Mouse (Mus musculus): ENCODE data around the gene Angptl1.

The Angptl1 gene

DNA sequence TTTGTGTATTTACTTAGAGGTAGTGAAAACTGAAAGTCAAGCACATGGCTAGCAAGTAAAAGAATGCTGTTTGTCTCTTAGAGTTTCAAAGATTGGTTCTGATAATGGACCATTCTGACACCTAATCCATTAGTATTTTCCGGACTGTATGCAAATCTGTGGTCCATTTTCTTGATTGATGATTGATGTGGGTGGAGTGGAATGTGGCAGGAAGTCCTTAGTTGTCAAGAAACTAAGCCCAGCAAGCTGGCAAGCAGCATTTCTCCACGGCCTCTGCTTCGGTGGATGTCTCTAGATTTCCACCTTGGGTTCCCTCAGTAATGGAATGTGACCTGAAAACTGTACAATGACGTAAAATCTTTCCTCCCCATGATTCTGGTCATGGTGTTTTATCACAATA, 32.3 kb downstream of the Angptl1 start:
- no peak for DNase-seq (ENCODE audit: low read depth)

GRCm38 (mm10) chr1:156884782-156885181, 46.4 kb downstream of the Angptl1 start:
- DNase-seq (ENCODE audit: low read depth), result no peak

DNA sequence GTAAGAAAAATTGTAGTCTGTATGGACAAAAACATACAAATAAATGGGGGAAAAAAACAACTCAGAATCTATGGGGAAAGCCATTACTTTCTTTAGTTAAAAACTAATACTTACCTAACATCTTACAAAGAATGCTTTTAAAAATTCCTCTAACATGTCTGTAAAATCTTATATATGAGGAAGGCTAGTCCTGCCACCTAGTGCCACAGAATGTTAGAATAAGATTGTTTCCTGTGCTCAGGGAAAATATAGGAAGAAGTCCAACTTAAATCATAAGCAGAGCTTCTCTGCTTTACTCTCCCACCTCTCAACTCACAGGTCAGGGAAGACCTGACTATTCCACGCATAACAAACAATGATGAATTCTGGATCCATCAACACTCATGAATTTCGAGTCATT, 47.5 kb downstream of the Angptl1 start:
- no peak for DNase-seq (ENCODE audit: low read depth)

DNA sequence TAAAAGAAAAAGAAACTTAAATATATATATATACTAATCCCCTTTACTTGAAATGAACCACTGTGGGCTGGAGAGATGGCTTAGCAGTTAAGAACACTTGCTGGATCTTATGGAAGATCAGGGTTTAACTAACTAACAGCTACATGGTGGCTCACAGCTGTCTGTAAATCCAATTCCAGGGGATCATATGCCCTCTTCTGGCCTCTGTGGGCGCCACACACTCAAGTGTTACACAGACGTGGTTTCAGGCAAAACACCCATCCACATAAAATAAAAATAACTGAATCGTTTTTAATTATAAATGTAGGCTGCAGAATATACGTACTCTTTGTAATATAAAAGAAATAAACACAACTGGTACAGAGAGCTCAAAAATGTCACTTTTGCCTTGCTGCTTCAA, 50.5 kb downstream of the Angptl1 start:
- no peak for DNase-seq (ENCODE audit: low read depth)

GRCm38 (mm10) chr1:156891561-156891960, 53.2 kb downstream of the Angptl1 start:
- no peak for DNase-seq (ENCODE audit: low read depth)

- no peak for DNase-seq (ENCODE audit: low read depth)
Measured at GRCm38 (mm10) chr1:156901689-156902088, 63.3 kb downstream of the Angptl1 start.

DNA sequence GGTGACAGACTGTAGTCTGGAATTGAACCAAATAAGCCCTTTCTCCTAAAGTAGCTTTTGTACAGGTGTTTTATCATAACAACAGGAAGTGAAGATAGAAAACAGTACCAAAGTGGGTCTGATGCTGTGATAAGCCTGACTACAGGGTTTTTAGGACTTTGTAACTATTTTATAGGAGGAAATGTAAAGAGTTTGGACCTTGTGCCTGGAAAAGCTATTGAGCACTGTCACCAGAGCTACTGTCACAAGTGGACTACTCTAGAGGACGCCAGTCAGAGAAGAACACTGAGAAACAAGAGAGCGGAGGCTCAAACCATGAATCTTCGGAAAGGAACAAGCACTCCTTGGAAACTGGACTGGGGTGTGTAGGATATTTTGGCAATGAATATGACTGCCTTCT, 65.5 kb downstream of the Angptl1 start:
- no peak for DNase-seq (ENCODE audit: low read depth)

DNA sequence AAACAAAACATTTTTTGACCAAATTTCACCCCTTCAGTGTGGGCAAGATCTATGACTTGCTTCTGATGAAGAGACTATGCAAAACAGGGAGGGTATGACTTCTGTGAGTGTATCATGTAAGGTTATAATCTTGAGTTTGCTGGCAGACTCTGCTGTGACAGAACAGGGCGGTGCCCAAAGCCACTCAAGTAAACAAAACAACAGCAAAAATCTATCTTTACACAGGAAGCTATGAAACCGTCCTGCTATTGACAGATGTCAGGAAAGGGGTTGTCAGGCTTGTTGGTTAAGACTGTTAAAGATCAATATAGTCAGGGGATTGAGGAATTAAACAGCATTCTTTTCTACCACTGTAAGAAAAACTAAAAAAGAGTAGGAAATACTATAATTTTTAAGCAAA, 67.3 kb downstream of the Angptl1 start:
- no peak for DNase-seq (ENCODE audit: low read depth)

DNA sequence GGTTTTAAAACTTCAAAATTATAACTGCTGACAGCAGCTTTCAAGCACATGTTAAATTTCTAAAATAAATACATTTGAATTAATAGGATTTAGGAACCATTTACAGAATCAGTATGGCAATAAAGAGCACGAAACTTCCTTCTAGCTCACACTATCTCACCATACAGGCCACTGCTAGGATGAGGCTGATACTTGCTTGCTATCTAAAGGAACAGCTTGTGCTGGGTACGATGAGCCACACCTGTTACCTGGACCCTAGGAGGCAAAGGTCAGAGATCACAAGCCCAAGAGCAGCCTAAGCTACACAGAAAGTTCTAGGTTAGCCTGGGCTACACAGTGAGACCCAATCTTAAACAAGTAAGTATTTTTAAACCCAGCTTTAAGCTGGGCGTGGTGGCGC, 70.9 kb downstream of the Angptl1 start:
- DNase-seq (ENCODE audit: low read depth), result no peak

- DNase-seq (ENCODE audit: low read depth), result no peak
Measured at GRCm38 (mm10) chr1:156909866-156910265, 71.5 kb downstream of the Angptl1 start.
